Mouse (Mus musculus): ENCODE data around the gene Plcb4. TPM values are rescaled to one million over a fixed set of nuclear protein-coding genes. Genes with fewer than 3 reads are reported as not detected.

Gene Plcb4
- polyA plus RNA-seq, 1 experiment: 3.7 TPM

DNA sequence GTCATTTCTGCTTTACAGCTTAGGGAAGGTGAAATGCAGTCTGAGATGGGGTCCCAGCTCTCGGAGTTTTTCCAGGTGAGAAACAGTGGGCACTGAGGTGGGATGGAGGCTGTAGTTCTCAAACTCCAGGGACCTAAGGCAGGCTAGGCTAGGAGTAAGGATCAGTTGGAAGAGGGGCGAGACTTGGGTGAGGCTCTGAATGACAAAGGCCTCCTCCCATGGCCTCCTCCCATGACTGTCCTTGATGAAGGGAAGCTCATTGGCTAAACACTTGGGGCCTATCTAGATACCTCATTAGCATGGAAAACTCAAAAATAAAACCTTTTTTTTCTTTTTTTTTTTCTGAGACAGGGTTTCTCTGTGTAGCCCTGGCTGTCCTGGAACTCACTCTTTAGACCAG lies 198.0 kb downstream of the Plcb4 start:
- Histone ChIP-seq H3K27me3 (ENCODE audit: control insufficient read depth, insufficient read depth, low read length) (no peaks in the 10 kb centered on the region), H3K4me3 (ENCODE audit: control insufficient read depth, insufficient read depth, low read length) (no peak overlapping the region), H3K36me3 (ENCODE audit: control insufficient read depth, insufficient read depth, low read length) (no peaks in the 10 kb centered on the region), H3K4me1 (replicated peaks; ENCODE audit: control insufficient read depth, insufficient read depth, low read length) (no peaks in the 10 kb centered on the region), H3K27ac (ENCODE audit: control insufficient read depth, insufficient read depth, low read length) (no peak overlapping the region)
- 96% methylated on average over 2 of the region's 2 CpGs for WGBS
- no peak for DNase-seq
- TF ChIP-seq CTCF (IDR thresholded peaks at IDR 0.05; ENCODE audit: borderline replicate concordance, control insufficient read depth, extremely low read depth, insufficient read depth, low read length, poor library complexity): no peak
- TF ChIP-seq POLR2A (IDR thresholded peaks at IDR 0.05; ENCODE audit: control insufficient read depth, extremely low read depth, insufficient read depth, low read length, poor library complexity): no peak

DNA sequence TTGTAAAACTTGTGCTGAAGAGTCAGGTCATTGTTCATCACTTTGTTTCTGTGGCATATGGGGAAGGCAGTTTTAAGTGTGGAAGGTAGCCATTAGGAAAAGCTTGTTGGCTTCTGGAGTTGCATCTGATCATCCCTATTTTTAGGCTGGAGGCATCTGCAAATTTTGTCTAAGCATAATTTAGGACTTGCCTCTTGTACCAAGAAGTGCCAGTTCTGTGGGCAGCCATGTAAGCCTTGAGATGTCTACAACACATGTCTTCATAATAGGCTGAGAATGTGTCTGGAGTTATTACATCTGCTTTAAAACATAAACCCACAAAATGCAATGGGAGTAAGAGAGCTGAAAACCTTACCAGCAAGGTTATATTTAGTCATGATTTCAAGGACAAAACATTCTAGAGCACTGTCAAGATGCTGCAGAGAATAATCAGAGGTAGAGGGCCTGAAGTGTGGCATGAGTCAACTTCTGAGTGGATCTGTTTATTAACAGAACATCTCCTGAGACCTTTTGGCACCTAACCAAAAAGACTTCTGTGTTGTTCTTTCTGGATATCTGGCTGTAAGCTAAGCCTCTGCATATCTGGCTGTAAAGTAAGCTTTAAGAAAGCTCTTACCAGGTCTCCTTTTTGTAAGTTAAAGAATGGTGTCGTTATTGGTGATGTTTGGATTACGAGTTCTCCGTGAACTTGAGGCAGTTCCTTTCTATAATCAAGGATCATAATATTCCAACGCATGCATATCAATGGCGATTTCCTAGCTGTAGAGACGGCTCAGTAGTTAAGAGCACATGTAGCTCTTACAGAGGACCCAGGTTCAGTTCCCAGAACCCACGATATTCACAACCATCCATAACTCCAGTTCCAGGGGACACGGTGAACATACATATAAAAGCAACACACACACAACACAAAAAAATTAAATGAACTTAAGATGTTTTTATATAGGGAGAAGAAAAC lies 203.0 kb downstream of the Plcb4 start:
- H3K27me3 ChIP-seq (ENCODE audit: control insufficient read depth, insufficient read depth, low read length): no peaks in the 10 kb centered on the region
- H3K36me3 ChIP-seq (ENCODE audit: control insufficient read depth, insufficient read depth, low read length): no peaks in the 10 kb centered on the region
- TF ChIP-seq POLR2A (IDR thresholded peaks at IDR 0.05; ENCODE audit: control insufficient read depth, extremely low read depth, insufficient read depth, low read length, poor library complexity) (no peak), CTCF (IDR thresholded peaks at IDR 0.05; ENCODE audit: borderline replicate concordance, control insufficient read depth, extremely low read depth, insufficient read depth, low read length, poor library complexity) (no peak)
- H3K27ac ChIP-seq (ENCODE audit: control insufficient read depth, insufficient read depth, low read length): no peak overlapping the region
- no peak overlapping the region for H3K4me3 ChIP-seq (ENCODE audit: control insufficient read depth, insufficient read depth, low read length)
- no peaks in the 10 kb centered on the region for H3K4me1 ChIP-seq (replicated peaks; ENCODE audit: control insufficient read depth, insufficient read depth, low read length)
- WGBS: 99% methylated on average over 8 of the region's 8 CpGs
- DNase-seq: no peak

DNA sequence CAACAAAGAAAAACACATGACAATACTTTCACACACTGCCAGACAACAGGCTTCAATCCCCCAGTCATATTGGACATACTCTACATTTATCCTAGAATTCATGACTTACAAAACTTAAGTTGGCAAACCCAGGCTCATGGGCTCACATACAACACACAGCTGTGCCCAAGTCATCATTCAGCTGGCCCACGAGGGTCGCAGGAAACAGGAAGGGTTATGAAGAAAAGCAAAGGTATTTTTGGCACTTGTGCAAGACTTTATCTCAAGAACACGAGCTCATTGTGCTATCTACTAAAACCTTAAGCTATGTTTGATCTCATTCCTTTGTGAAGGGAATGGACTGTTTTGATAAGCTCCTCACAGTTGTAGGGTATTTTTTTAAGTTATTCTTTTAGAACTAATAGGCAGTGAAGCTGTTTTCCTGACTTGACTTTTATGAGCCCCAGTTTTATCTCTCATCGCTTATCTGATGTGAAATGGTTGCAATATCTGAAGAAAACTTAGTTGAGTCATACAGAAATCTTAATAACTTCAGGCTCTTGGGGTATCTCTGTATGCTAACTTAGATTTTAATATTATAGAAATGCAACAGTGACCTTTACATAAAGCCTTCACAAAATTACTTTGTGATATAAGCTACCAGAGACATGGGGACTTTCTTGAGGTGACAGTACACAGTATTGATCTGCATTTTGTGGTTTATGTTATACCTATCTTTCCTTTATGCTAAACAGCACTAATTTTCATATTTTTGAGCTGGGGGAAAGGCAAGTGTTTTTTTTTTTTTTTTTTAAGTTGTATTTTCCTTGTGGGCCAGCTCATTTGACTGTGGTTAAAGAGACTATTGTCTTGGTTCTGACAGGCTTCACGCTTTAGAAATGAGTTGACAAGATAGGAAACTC lies 203.9 kb downstream of the Plcb4 start:
- DNase-seq: no peak
- no peak overlapping the region for H3K4me3 ChIP-seq (ENCODE audit: control insufficient read depth, insufficient read depth, low read length)
- H3K27me3 ChIP-seq (ENCODE audit: control insufficient read depth, insufficient read depth, low read length): no peaks in the 10 kb centered on the region
- H3K27ac ChIP-seq (ENCODE audit: control insufficient read depth, insufficient read depth, low read length): no peak overlapping the region
- TF ChIP-seq CTCF (IDR thresholded peaks at IDR 0.05; ENCODE audit: borderline replicate concordance, control insufficient read depth, extremely low read depth, insufficient read depth, low read length, poor library complexity): no peak
- no peak for TF ChIP-seq POLR2A (IDR thresholded peaks at IDR 0.05; ENCODE audit: control insufficient read depth, extremely low read depth, insufficient read depth, low read length, poor library complexity)
- WGBS: 37% methylated on average over 5 of the region's 5 CpGs
- no peaks in the 10 kb centered on the region for H3K4me1 ChIP-seq (replicated peaks; ENCODE audit: control insufficient read depth, insufficient read depth, low read length)
- no peaks in the 10 kb centered on the region for H3K36me3 ChIP-seq (ENCODE audit: control insufficient read depth, insufficient read depth, low read length)

DNA sequence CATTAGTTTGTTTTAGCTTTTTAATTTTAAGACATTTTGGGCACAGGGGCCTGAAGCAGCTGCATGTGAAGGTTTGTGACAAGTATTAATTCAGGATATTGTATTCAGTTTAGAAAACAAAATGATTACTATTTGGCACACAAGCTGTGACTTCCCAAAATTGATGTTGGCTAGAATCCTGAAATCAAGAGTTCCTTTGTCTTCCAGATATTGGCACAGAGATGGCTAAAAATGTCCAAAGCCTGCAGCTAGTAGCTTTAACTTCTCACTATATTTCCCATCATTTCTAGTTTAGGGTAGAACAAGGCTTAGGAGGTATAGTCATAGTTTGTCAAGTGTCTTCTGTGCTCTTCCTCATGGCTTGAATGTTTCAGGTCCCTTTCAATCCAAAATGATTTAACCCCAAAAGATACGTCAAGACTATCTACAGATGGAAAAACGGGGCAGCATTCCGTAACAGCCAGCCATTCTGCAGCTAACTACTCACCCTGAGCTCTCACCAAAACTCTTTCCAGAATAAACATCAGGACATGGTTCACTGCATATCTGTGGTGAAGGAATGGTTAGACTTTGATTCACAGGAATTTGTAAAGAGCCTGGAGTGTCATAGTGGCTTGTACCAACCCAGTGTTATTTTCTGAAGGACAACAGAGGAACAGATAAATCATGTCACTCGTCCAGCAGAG lies 204.7 kb downstream of the Plcb4 start:
- no peak overlapping the region for H3K4me3 ChIP-seq (ENCODE audit: control insufficient read depth, insufficient read depth, low read length)
- DNase-seq: no peak
- no peaks in the 10 kb centered on the region for H3K4me1 ChIP-seq (replicated peaks; ENCODE audit: control insufficient read depth, insufficient read depth, low read length)
- no peaks in the 10 kb centered on the region for H3K36me3 ChIP-seq (ENCODE audit: control insufficient read depth, insufficient read depth, low read length)
- no peak overlapping the region for H3K27ac ChIP-seq (ENCODE audit: control insufficient read depth, insufficient read depth, low read length)
- no peak for TF ChIP-seq CTCF (IDR thresholded peaks at IDR 0.05; ENCODE audit: borderline replicate concordance, control insufficient read depth, extremely low read depth, insufficient read depth, low read length, poor library complexity)
- TF ChIP-seq POLR2A (IDR thresholded peaks at IDR 0.05; ENCODE audit: control insufficient read depth, extremely low read depth, insufficient read depth, low read length, poor library complexity): no peak
- 92% methylated on average over 4 of the region's 4 CpGs for WGBS
- no peaks in the 10 kb centered on the region for H3K27me3 ChIP-seq (ENCODE audit: control insufficient read depth, insufficient read depth, low read length)

DNA sequence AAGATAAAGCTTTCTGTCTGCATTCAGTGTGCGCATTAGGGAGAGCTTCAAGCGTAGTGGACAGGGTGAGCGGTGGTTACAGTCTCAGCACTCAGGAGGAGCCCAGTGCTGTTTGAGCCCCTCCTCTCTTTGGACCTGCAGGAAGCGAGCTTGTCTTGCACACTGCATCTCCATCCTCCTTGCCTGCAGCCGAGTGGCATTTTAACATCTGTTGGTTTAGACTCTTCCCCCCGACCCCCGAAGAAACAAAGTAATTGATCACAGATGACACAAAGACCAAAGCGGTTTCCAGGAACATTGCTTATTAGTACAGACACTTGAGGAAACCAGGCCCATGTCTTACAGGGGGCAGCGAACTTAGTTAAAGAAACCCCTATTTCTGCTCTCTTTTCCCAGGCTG lies 207.6 kb downstream of the Plcb4 start:
- H3K27me3 ChIP-seq (ENCODE audit: control insufficient read depth, insufficient read depth, low read length): no peaks in the 10 kb centered on the region
- H3K4me3 ChIP-seq (ENCODE audit: control insufficient read depth, insufficient read depth, low read length): no peak overlapping the region
- no peak for DNase-seq
- no peaks in the 10 kb centered on the region for H3K4me1 ChIP-seq (replicated peaks; ENCODE audit: control insufficient read depth, insufficient read depth, low read length)
- TF ChIP-seq CTCF (IDR thresholded peaks at IDR 0.05; ENCODE audit: borderline replicate concordance, control insufficient read depth, extremely low read depth, insufficient read depth, low read length, poor library complexity): no peak
- TF ChIP-seq POLR2A (IDR thresholded peaks at IDR 0.05; ENCODE audit: control insufficient read depth, extremely low read depth, insufficient read depth, low read length, poor library complexity): no peak
- no peak overlapping the region for H3K27ac ChIP-seq (ENCODE audit: control insufficient read depth, insufficient read depth, low read length)
- H3K36me3 ChIP-seq (ENCODE audit: control insufficient read depth, insufficient read depth, low read length): no peaks in the 10 kb centered on the region
- WGBS: 85% methylated on average over 9 of the region's 9 CpGs

DNA sequence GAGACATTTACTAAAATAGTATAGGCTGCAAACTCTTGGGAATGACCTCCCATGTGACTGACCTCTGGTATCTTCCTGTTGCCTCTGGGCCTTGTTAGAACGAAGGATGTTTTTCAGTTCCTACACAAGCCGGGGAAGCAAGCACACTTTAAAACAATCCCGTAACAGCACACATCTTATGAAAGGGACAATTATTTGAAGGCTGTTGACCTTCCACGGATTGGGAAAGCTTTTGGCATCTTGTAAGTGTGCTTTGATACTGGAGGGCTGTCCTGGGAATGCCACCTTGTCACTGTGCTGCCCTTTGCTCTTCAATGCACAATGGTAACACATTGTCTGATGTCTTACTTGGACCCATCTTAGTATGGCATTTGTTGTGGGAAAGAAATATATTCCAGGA lies 208.0 kb downstream of the Plcb4 start:
- Histone ChIP-seq H3K27ac (ENCODE audit: control insufficient read depth, insufficient read depth, low read length) (no peak overlapping the region), H3K27me3 (ENCODE audit: control insufficient read depth, insufficient read depth, low read length) (no peaks in the 10 kb centered on the region), H3K36me3 (ENCODE audit: control insufficient read depth, insufficient read depth, low read length) (no peaks in the 10 kb centered on the region), H3K4me1 (replicated peaks; ENCODE audit: control insufficient read depth, insufficient read depth, low read length) (no peaks in the 10 kb centered on the region), H3K4me3 (ENCODE audit: control insufficient read depth, insufficient read depth, low read length) (no peak overlapping the region)
- TF ChIP-seq CTCF (IDR thresholded peaks at IDR 0.05; ENCODE audit: borderline replicate concordance, control insufficient read depth, extremely low read depth, insufficient read depth, low read length, poor library complexity): no peak
- TF ChIP-seq POLR2A (IDR thresholded peaks at IDR 0.05; ENCODE audit: control insufficient read depth, extremely low read depth, insufficient read depth, low read length, poor library complexity): no peak
- WGBS: 93% methylated on average over 4 of the region's 4 CpGs
- no peak for DNase-seq

Measured in thymus, adult 2 months (tissue).